Mouse (Mus musculus): ENCODE measurements around the gene Mrpl33. TPM values are rescaled to one million over a fixed set of nuclear protein-coding genes. Genes with fewer than 3 reads are reported as not detected.
A peak's percentile ranks its signal among the peaks of the same experiment; 100 is the strongest.
"Not testable (repeated sequence)": the region's sequence is repeated elsewhere in the genome, so short reads cannot be mapped to it uniquely, and the experiment has no call there.

The Mrpl33 gene
- polyA plus RNA-seq, 1 experiment from 2014 or later: 305 TPM

DNA sequence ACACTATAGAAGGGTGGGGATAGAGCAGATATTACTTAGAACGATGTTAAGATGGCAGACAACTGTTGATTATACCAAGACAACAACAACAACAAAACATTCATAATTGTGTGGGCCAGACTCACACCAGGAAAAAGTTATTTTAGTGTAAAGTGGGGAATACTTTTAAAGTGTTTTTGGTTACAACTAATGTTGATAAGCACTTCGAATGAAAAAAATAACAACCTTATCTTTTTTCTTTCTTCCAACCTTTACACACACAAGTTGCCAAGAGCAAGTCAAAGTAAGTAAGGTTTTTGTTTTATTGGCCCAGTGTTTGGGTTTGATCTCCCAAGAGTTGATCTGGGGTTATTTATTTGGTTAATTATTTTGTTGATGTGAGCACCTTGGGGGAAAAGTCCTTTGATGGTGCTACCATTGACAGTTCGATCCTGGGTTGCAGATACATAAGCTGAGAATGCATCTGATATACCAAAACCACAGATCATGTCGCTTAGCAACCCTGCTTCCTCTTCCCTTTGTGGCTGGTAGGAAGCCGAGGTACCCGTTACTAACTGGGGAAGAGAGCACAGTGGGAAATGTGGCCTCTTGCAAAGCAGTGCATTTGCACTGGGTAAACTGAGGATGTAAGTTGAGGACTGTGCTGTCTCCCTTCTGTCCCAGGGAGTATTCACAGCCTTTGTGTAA is 17.7 kb downstream of the Mrpl33 start:
- Histone ChIP-seq H3K27me3 (replicated peaks; ENCODE audit: control insufficient read depth, insufficient read depth, low read length) (no peaks in the 10 kb centered on the region), H3K4me2 (ENCODE audit: low read depth, low read length) (peak overlapping the region; percentile 62), H3K4me3 (ENCODE audit: low read depth, low read length) (peak overlapping the region; percentile 81), H3K9me3 (ENCODE audit: control insufficient read depth, low read length) (no peaks in the 10 kb centered on the region), H3K36me3 (ENCODE audit: control insufficient read depth, insufficient read depth, low read length) (peaks cover 34% of the 10 kb centered on the region), H3K4me1 (ENCODE audit: control insufficient read depth, insufficient read depth, low read length) (peaks cover 8% of the 10 kb centered on the region; the same call in 1 of the 2 replicates), H3K9ac (ENCODE audit: low read depth, low read length) (peak overlapping the region; percentile 85), H3K27ac (replicated peaks; ENCODE audit: low read depth, low read length) (peak overlapping the region; percentile 82; the same call in 1 of the 2 replicates)
- WGBS: 42% methylated on average over 6 of the region's 6 CpGs
- ATAC-seq (ENCODE audit: low read depth): no peak
- no peak for DNase-seq (ENCODE audit: low spot score)

DNA sequence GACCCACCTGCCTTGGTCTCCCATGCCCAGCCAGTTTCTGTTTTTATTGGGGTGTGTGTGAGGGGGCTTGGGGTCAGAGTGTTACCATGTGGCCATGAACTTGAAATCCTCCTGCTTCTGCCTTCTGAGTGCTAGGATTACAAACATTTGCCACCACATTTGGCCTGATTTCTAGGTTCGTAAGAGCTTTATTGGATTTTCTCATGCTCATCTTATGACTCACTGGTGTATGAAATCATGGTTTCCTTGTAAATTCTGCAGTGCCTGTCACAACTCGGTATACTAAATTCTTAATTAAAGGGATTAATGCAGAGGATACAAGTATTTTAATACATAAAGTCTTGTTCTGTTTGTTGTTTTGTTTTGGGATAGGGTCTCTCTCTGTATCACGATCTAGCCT is 23.6 kb downstream of the Mrpl33 start:
- no peak for DNase-seq (ENCODE audit: low spot score)
- Histone ChIP-seq H3K4me1 (ENCODE audit: control insufficient read depth, insufficient read depth, low read length) (no peaks in the 10 kb centered on the region), H3K36me3 (ENCODE audit: control insufficient read depth, insufficient read depth, low read length) (peaks cover 63% of the 10 kb centered on the region), H3K4me2 (ENCODE audit: low read depth, low read length) (no peak overlapping the region), H3K9ac (ENCODE audit: low read depth, low read length) (no peak overlapping the region), H3K27ac (replicated peaks; ENCODE audit: low read depth, low read length) (no peak overlapping the region), H3K4me3 (ENCODE audit: low read depth, low read length) (no peak overlapping the region), H3K9me3 (ENCODE audit: control insufficient read depth, low read length) (no peaks in the 10 kb centered on the region), H3K27me3 (replicated peaks; ENCODE audit: control insufficient read depth, insufficient read depth, low read length) (no peaks in the 10 kb centered on the region)
- WGBS: 91% methylated on average over 3 of the region's 3 CpGs
- no peak for ATAC-seq (ENCODE audit: low read depth)

DNA sequence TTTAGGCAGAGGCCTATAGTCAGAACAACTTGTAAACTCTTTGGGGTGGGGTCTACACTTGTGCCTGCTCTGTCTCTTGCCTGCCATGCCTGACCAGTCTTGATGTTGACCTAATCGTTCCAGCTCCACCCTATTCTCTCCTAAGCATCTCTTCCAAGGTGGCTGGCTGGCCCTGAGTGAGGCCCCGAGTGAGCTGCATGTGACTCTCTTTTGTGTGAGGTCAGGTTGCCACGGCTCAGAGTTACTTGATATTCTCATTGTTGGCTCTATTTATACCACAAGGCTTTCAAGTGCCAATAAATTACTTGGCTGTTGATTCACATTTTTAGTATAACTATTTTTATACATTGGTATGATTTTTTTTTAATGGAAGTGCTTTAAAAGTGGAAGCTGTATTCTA is 30.4 kb downstream of the Mrpl33 start:
- Histone ChIP-seq H3K36me3 (ENCODE audit: control insufficient read depth, insufficient read depth, low read length) (peaks cover 6% of the 10 kb centered on the region), H3K4me3 (ENCODE audit: low read depth, low read length) (no peak overlapping the region), H3K27ac (replicated peaks; ENCODE audit: low read depth, low read length) (no peak overlapping the region), H3K4me2 (ENCODE audit: low read depth, low read length) (no peak overlapping the region), H3K27me3 (replicated peaks; ENCODE audit: control insufficient read depth, insufficient read depth, low read length) (no peaks in the 10 kb centered on the region), H3K4me1 (ENCODE audit: control insufficient read depth, insufficient read depth, low read length) (peaks cover 15% of the 10 kb centered on the region), H3K9ac (ENCODE audit: low read depth, low read length) (no peak overlapping the region), H3K9me3 (ENCODE audit: control insufficient read depth, low read length) (no peaks in the 10 kb centered on the region)
- DNase-seq (ENCODE audit: low spot score): peak; percentile 32
- ATAC-seq (ENCODE audit: low read depth): 0 out of 2 replicates have a peak, but pooled peaks have one; percentile 12
- 42% methylated on average over 3 of the region's 3 CpGs for WGBS

DNA sequence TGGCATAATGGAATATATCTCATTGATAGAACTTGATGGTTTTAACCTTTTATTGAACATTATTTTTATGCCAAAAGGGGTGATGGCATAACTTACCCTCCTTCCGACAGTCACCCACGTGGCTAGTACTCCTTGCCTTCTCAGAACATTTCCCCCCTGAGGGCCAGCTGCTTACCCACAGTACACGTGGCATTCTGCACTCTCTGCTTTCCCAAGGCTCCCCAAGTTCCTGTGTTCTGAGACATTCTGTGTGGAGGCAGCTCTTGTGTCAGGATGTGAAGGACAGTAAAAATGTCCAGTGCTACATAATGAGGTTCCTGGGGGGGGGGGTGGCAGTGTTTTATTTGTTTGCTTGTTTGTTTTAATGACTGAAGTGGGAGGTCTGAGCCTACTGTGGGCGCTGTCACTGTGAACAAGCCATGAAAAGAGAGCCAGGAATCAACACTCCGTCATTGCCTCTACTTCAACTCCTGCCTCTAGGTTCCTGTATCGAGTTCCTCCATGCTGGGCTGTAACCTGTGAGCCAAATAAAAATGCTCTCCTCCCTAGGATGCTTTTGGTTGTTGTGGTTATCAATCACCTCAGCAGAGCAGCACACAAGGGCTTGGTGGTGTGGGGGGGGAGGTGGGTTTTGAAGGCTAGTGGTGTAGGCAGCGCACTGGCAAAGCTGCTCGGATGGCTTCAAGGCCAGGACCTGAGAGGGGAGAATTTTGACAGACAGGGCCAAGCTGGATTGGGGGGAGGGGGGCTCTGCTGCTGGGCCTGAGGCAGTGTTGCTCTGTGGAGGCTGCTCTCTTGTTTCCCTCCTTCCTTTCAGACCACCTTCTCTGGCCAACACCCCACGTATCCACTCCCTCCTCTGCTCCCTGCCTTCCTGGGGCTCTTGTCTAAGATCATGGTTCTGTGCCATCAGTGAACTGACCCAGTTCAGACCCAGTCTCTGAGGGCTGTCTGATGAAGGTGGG is 31.1 kb downstream of the Mrpl33 start:
- Histone ChIP-seq H3K27ac (replicated peaks; ENCODE audit: low read depth, low read length) (0 out of 2 replicates have a peak overlapping the region, but pooled peaks have one; percentile 17), H3K27me3 (replicated peaks; ENCODE audit: control insufficient read depth, insufficient read depth, low read length) (no peaks in the 10 kb centered on the region), H3K4me2 (ENCODE audit: low read depth, low read length) (no peak overlapping the region), H3K36me3 (ENCODE audit: control insufficient read depth, insufficient read depth, low read length) (no peaks in the 10 kb centered on the region), H3K4me1 (ENCODE audit: control insufficient read depth, insufficient read depth, low read length) (peaks cover 15% of the 10 kb centered on the region), H3K9ac (ENCODE audit: low read depth, low read length) (no peak overlapping the region), H3K9me3 (ENCODE audit: control insufficient read depth, low read length) (no peaks in the 10 kb centered on the region), H3K4me3 (ENCODE audit: low read depth, low read length) (no peak overlapping the region)
- no peak for DNase-seq (ENCODE audit: low spot score)
- 48% methylated on average over 9 of the region's 9 CpGs for WGBS
- ATAC-seq (ENCODE audit: low read depth): no peak

DNA sequence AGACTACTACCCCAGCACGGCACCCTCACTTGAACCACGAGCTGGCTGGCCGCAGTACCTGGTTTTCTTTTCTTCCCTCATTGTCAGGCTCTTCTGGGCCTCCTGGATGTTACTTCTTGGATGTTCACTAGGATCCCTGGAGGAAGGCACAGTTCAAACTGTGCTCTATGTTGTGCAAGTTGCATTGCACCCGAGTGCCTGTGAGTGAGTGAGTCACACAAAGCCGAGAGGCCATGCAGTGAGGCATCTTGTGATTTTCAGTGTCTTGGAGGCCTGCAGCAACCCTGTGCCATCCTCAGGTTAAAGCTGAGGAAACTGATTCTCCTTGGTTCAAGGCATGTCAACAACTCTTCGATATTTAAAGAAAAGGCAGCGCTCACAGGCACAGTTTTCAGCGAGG is 31.8 kb downstream of the Mrpl33 start:
- 80% methylated on average over 8 of the region's 8 CpGs for WGBS
- ATAC-seq (ENCODE audit: low read depth) (no peak), DNase-seq (ENCODE audit: low spot score) (no peak)
- Histone ChIP-seq H3K4me2 (ENCODE audit: low read depth, low read length) (no peak overlapping the region), H3K4me1 (ENCODE audit: control insufficient read depth, insufficient read depth, low read length) (peaks cover 15% of the 10 kb centered on the region), H3K36me3 (ENCODE audit: control insufficient read depth, insufficient read depth, low read length) (no peaks in the 10 kb centered on the region), H3K27me3 (replicated peaks; ENCODE audit: control insufficient read depth, insufficient read depth, low read length) (no peaks in the 10 kb centered on the region), H3K9me3 (ENCODE audit: control insufficient read depth, low read length) (no peaks in the 10 kb centered on the region), H3K4me3 (ENCODE audit: low read depth, low read length) (no peak overlapping the region), H3K9ac (ENCODE audit: low read depth, low read length) (no peak overlapping the region), H3K27ac (replicated peaks; ENCODE audit: low read depth, low read length) (0 out of 2 replicates have a peak overlapping the region, but pooled peaks have one; percentile 17)

DNA sequence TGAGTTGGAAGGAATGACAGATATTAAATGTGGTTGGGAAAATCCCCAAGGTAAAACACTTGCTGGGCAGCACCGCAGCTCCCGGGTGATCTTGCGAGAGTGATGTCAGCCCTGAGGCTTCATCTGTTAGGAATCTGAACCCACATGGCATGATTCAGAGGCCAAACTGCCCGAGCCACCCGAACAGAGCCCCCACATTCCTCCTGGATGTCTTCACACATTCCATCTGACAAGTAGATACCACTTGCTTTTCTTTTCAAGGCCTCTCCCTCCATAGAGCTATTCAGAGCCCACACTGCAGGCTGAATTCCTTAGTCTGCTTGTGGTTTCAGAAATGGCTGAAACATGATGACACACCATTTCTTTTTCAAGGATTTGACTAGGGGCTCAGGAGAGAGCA is 33.3 kb downstream of the Mrpl33 start:
- peaks cover 15% of the 10 kb centered on the region for H3K4me1 ChIP-seq (ENCODE audit: control insufficient read depth, insufficient read depth, low read length)
- no peaks in the 10 kb centered on the region for H3K36me3 ChIP-seq (ENCODE audit: control insufficient read depth, insufficient read depth, low read length)
- H3K4me3 ChIP-seq (ENCODE audit: low read depth, low read length): no peak overlapping the region
- H3K4me2 ChIP-seq (ENCODE audit: low read depth, low read length): no peak overlapping the region
- DNase-seq (ENCODE audit: low spot score): peak; percentile 93
- WGBS: 14% methylated on average over 5 of the region's 5 CpGs
- H3K9me3 ChIP-seq (ENCODE audit: control insufficient read depth, low read length): no peaks in the 10 kb centered on the region
- no peaks in the 10 kb centered on the region for H3K27me3 ChIP-seq (replicated peaks; ENCODE audit: control insufficient read depth, insufficient read depth, low read length)
- ATAC-seq (ENCODE audit: low read depth): peak; percentile 88
- H3K9ac ChIP-seq (ENCODE audit: low read depth, low read length): no peak overlapping the region
- peak overlapping the region; percentile 85 for H3K27ac ChIP-seq (replicated peaks; ENCODE audit: low read depth, low read length)

DNA sequence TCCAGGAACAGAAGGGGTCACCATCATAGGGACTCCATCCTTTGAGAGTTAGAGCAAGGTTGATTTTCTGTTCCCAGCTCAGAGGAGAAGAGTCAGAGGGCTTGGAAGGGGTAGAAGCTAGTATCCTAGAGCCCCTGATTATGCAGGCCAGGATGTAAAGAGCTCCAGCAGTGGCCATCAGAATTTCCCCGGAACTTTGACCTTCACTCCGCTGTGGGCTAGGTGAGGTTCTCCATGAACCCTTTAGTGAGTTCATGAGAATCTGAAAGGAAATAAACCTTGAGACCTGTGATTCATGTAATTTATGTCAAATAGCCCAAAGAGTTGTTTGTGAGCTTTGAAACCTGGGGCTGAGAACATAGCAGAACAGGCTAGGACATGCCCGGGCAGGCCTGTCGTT is 34.4 kb downstream of the Mrpl33 start:
- WGBS: 89% methylated on average over 4 of the region's 4 CpGs
- H3K9ac ChIP-seq (ENCODE audit: low read depth, low read length); H3K36me3 ChIP-seq (ENCODE audit: control insufficient read depth, insufficient read depth, low read length); H3K4me3 ChIP-seq (ENCODE audit: low read depth, low read length); H3K27me3 ChIP-seq (replicated peaks; ENCODE audit: control insufficient read depth, insufficient read depth, low read length); DNase-seq (ENCODE audit: low spot score); H3K9me3 ChIP-seq (ENCODE audit: control insufficient read depth, low read length); ATAC-seq (ENCODE audit: low read depth); H3K4me2 ChIP-seq (ENCODE audit: low read depth, low read length): not testable (repeated sequence)
- peak overlapping the region; percentile 85; the same call in 1 of the 2 replicates for H3K27ac ChIP-seq (replicated peaks; ENCODE audit: low read depth, low read length)
- peaks cover 15% of the 10 kb centered on the region for H3K4me1 ChIP-seq (ENCODE audit: control insufficient read depth, insufficient read depth, low read length)

DNA sequence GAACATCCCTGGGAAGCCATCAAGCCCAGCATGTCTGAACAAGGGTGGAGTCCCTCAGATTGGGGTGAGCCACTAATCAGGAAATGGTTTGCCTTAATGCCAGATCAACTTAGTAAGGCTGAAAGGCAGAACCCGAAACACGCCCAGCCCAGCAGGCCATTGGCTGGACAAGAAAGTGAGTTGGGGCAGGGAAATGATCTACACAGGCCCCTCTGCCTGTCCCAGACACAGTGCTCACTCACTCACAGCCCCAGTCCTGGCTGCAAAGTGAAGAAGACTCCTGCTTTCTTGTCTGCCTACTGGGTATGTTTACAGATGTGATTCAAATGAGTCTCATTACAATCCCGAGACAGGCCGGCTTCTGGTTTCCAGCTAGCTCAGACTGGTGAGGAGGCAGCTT is 37.4 kb downstream of the Mrpl33 start:
- no peak overlapping the region for H3K9ac ChIP-seq (ENCODE audit: low read depth, low read length)
- ATAC-seq (ENCODE audit: low read depth): no peak
- no peaks in the 10 kb centered on the region for H3K27me3 ChIP-seq (replicated peaks; ENCODE audit: control insufficient read depth, insufficient read depth, low read length)
- H3K4me2 ChIP-seq (ENCODE audit: low read depth, low read length): no peak overlapping the region
- H3K4me3 ChIP-seq (ENCODE audit: low read depth, low read length): no peak overlapping the region
- 0 out of 2 replicates have a peak, but pooled peaks cover 12% of the 10 kb centered on the region for H3K4me1 ChIP-seq (ENCODE audit: control insufficient read depth, insufficient read depth, low read length)
- DNase-seq (ENCODE audit: low spot score): no peak
- H3K36me3 ChIP-seq (ENCODE audit: control insufficient read depth, insufficient read depth, low read length): no peaks in the 10 kb centered on the region
- 67% methylated on average over 4 of the region's 4 CpGs for WGBS
- H3K27ac ChIP-seq (replicated peaks; ENCODE audit: low read depth, low read length): no peak overlapping the region
- H3K9me3 ChIP-seq (ENCODE audit: control insufficient read depth, low read length): no peaks in the 10 kb centered on the region
